Mouse (Mus musculus) thymus, postnatal 0 days (tissue): ENCODE measurements around the gene Dnah11. TPM values are rescaled to one million over a fixed set of nuclear protein-coding genes. Genes with fewer than 3 reads are reported as not detected.

Source experiments
- DNase-seq: peaks from one replicate; pipeline ENCODE4 v3.0.0-alpha.2; 2015; ENCODE audit warnings: low spot score
- polyA plus RNA-seq: library from polyadenylated mRNA; unstranded; fragments of >200 nt; fragmentation: Nextera tagmentation; extraction: Ambion mirVana; gene quantifications from 2 replicates; pipeline ENCODE4 v1.2.1, GENCODE M21; 2015

The Dnah11 gene
- 0.03 and 0.04 TPM in 2 replicates for polyA plus RNA-seq

DNA sequence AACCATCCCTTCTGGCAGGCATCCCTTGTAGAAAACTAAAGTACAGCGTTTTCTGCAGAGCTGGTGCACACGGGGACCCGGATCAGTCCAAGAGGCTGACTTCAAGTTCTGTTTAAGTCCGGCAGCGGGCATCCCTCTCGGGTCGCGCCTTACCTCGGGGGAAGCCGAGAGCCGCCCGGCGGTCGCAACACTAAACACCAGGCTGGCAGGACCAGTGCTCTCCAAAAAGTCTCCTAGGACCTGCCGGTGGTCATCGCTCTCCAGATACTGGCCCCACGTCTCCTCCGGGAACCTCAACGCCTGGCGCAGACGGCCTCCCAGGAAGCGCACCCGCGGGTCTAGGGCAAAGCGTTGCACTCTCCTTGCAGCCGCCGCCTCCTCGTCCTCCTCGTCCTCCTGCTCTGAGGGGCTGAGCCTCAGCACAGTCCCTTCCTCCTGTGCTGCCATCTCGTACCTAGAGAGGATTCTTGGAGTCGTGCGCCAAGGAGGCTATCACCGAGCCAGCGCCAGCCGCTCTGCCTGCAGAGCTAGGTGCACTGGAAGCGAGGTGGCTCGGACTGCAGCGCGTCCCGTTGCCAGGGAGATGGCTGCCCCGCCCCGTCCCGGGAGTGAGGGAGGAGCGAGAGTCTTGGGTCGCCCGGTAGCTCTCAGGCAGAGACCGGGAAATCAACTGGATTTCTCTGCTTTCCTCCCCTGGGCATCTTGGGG lies at the start of gene Dnah11:
TSS of gene Dnah11 (minus strand) at position 658 of the 708 bp plus-strand sequence.
- peak; percentile 40 for DNase-seq

DNA sequence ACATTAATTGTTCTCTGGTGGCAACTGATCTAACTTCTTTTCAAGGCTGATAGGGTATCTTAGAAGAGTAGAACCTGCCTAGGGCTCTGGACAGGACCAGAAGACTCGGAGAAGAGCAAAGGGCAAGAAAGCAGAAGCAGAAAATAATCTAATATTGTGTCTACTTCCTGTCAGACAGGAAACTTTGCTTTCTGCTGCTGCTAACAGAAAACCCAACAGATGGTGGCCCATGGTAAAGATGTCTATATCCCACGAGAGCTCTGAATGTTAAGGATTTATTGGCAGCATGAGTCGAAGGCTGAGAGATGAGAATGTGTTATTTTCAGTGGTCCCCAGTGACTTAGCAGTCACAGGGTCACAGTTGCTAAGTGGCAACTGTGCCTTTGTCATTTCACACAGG lies 22.3 kb upstream of the Dnah11 start:
- DNase-seq, result no peak

DNA sequence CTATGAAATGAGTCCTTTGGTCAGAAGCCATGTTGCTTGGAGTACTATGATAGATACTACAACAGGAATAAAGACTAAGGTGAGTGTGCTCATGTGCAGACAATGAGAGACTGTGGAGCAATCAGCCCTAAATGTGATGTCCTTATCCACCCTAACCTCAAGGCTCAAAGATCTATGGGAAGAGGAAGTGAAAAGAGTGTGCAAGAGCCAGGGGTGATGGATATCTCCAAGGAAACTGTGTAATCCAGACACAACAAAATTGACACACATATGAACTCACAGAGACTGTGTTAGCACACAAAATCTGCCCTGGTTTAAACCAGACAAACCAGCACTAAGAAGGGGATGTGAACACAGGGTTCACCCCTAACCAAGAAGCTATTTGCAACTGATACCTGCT lies 21.2 kb upstream of the Dnah11 start:
- DNase-seq, result no peak

DNA sequence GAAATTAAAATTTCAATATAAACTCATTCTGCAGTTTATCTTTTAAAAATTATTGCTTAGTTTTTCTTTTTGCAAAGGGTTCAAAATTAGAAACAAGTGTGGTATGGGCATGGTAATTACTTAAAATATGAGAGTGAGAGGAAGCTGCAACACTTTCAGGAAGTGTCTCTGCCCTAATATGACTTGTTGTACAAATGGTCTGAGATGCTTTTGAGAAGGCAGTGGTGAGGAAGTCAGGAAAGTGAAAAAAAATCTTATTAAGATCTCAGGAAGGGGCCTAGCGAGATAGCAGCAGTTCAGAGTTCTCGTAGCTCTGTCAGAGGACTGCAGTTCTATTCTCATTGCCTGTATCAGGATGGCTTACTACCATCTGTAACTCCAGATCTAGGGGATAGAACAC lies 13.3 kb upstream of the Dnah11 start:
- no peak for DNase-seq

DNA sequence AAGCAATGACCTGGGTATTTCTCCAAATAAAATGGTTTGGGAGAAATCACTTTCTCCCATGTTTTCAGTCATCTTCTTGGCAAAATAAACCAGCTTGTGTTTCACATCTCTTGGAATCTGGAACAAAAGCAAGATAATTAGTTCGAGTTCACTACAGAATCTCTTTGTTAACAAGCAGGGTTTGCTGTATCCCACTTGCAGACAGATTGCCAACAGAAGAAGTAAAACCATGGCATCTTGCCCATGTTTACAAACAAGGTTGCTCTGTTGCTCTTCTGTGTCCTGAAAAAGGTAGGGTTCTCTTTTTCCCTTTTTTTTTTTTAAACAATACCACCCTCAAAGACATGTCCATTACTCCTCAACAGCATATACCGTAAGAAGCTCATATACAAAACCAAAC lies 2.3 kb downstream of the Dnah11 start:
- no peak for DNase-seq

DNA sequence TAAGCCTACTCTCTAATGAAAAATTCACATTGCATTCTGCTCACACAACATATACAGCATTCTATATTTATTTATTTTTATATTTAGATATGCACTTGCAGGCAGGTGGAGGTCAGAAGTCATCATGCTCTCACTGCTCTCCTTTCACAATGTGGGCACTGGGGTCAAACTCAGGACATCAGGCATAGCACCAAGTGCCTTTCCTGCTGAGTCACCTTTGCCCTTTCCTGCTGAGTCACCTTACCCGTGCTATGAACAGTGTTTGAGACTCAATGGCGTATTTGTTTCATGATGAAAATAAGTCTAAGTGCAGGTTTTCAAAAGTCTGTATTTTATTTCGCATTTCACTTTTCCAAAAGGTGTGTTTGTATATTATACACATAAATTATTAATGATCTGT lies 9.3 kb downstream of the Dnah11 start:
- no peak for DNase-seq

DNA sequence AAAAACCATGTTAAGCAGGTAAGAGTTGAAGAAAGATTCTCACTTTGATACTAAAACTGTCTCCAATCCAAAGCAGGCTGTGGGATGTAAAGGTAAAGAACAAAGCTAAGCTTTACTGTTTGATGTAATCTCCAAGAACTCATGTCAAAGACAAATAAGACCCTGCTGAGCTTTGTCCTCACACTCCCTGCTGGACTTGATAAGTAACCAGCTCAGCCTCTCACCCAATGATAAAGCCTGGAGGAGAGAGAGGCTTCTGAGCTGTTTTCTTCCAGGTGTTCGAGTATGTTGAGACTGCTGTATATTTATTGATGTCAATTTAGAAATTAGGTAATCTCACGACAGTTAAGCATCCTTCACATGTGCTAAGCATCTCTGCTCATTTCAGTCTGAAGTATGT lies 11.2 kb downstream of the Dnah11 start:
- DNase-seq, result no peak

DNA sequence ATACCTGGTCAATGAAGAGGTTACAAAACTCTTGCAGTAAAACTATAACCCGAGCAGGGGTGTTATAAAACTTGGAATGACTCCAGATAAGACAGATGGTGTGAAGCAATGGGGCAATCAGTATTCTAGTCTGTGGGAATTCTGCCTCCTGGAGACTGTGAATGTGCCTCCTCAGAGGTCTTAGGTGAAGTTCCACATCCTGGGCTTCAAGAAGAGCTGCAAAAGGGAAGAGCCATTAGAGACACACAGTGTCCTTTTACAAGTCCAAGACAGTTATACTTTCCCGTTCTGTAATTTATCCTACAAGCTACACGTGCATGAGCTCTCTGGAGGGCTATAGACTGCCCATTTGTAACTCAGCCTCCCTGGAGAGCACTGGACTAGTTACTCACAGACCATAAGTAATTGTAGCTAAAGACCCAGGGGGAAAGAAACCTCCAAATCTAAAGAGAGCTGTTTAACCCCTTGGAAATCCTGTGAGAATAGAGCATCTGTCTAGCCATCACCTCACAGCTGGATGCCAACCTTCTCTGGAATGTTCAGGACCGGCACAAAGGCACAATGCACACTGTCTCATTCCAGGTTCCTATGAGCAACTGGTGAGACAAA lies 11.9 kb downstream of the Dnah11 start:
- no peak for DNase-seq

DNA sequence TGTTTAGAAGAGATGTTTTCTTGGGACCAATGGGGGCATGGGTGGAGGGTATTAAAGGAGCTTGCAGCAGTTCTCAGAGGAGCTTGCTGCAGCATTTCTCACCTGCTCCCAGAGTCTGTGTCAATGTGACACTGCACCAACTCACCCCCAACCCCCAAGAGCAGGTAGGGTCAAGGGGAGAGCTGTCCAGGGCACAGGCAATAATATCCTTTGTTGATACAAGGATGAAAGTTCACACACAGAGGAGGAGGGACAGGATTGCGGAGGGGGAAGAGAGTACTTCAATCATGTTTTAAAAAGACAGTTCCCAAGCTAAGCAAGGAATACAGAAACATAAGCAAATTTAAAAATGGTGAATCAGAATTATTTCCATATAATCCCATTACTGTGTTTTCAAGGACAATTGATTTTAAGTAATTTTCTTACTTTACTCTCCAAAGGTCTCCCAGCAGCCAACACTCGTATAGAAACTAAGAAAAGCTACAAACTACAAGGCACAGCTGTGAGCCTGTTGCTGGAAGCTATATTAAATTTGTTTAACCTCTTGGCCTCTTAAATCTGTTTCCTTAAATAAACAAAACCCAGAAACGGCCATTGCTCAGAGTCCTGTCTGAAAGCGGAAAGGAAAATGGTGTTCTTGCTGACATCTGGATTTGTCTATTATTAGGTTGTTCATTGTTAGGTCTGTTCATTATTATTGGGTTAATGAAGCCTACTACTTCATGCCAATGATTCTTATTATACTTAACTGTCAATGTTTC lies 12.5 kb downstream of the Dnah11 start:
- no peak for DNase-seq

DNA sequence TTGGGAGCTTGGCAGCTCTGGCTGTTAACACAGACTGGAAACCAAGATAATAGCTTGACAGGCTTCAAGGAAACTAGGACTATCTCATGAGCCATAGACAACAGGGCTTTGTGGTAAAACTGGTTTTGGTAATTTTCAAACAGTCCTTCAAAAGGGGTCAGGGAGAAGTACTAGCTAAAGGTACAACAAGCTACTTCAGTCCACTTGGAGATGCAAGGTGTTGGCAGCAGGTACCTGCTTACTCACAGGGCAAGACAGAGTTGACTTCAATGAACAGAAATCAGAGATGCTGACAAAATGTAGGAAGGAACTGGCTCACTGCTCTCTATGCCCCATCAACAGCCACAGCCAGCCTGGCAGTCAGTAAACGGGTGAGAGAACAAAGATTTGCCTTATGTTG lies 14.1 kb downstream of the Dnah11 start:
- no peak for DNase-seq

DNA sequence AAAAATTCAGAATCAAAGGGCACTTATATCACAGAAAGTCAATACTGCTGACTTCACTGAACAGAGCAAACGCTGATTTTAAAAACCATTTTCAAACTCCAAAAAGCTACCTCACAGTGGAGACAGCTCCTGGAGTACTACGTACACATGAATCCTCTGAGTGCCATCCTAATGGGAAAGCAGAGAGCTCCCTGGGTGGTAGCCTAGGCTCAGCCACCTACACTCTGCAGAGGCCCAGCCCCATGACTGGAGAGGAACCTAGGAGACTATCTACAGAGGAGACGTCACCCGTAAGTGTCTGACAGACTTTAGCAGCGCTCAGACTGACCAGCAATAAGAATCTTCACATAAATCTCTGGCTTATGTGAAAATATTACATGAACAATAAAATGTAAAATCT lies 21.1 kb downstream of the Dnah11 start:
- no peak for DNase-seq

DNA sequence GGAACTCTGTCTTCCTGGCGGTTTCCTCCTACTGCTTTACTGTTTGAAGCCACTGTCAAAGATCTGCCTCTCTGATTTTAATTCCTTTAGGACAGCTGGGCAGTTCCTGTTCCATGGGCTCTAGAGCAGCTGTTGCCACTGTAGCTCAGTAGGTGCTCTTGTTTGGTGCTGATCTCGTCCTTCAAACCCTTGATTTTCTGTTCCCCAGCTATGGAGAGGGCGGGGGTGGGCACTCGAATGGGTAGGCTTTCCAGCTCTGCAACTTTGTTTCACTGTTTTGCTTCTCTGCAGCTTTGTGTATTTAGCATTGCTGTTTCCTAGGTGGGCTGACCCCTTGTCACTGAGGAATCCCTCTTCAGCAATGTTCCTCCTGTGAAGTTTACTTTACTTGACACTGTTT lies 34.1 kb downstream of the Dnah11 start:
- DNase-seq, result no peak

DNA sequence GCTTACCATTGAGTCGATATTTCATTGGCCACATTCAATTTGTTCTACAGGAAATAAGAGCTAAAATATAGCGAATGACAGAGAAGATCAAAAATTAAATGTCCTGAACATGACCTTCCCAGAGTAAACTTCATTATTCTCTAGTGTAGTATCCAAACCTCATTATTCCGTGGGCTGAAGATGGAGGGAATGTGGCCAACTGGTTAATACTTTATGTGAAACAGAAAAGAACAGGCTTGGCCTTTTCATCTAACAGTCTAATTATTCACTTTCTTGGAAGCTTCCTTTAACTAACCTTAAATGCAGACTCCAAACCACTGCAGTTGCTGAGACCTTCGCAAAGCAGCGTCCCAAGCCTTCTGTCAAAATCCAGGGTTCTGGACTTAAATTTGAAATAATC lies 41.9 kb downstream of the Dnah11 start:
- DNase-seq, result no peak

DNA sequence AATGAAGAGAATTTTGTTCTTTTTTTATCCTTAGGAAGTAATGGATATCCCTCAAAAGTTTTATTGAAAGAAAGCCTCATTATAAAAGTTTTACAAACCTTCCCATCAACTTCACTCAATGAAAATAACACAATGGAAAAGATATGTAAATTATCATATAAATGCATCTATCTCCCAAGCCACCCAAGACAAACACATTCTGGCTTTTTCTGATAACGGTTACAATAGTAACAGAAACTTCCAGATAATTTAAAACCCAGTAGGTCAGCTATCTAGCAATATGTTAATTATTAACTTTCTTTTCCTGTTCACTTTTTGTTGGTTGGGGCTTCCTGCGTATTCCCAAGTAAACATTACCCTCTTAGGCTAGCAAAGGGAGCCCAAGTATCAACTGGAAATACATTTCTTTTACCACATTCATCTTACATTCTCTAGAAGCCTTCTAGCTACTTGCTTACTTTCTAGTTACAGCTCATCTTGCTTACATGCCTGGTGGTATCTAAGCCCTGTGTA lies 51.3 kb downstream of the Dnah11 start:
- DNase-seq, result no peak

DNA sequence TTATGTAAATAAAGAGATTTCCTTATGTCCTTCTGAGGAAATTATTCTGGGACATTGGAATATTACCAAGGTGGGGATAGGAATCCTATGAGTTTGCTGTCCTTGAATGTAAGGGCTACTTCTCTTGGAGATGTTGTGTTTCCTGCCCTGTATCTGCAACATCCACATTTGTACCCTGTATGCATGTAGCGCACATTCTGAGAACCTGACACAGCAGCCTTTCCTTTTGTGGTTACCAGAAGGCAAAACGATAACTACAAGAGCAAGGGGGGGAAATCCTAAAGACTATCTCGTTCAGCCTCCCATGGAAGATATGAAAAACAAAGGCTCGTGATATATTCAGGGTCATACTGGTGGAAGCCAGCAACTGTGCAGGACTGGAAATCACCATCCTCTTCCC lies 70.7 kb downstream of the Dnah11 start:
- no peak for DNase-seq

DNA sequence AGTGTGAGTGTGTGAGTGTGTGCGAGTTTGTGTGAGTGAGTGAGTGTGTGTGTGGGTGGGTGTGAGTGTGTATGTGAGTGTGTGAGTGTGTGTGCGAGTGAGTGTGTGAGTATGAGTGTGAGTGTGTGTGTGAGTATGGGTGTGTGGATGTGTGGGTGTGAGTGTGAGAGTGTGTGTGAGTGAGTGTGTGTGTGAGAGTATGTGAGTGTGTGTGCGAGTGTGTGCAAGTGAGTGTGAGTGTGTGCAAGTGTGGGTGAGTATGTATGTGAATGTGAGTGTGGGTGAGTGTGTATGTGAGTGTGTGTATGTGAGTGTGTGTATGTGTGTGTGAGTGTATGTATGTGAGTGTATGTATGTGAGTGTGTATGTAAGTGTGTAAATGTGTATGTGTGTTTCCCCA lies 79.2 kb downstream of the Dnah11 start:
- no peak for DNase-seq

DNA sequence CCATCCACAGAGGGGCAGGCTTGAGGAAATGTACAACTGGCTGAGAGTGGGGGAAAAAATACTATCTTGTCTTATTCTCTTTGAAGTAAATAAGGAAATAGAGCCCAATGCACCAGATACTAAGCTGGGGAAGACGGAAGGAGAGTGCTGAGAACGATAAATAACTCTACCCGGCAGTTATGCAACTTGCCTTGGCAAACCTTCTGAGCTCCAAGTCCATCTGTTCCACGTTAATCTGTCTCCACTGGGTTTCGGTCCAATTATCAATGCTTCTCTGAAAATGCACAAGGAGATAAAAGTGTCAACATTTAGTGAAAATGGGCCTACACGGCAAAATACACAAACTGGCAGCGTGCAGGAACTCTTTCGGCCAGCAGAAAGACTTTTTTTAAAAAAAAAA lies 86.2 kb downstream of the Dnah11 start:
- DNase-seq, result no peak

DNA sequence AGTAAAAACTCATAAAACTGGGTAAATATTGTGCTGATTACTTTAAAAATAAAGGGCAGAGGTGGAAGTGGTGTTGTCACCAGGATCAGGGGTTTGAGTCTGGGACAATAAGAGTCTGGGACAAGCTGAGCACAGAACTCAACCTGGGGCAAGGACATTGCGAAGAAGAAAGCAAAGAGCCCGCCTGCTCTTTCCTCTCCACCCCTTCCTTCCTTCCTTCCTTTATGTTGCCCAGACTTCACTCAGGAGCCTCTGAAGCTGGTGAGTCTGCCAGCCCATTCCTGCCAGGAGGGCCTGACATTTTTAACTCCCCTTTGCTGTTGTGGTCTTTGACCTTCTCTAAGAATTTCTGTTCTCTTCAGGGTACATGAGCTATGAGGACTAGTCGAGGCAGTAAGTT lies 86.9 kb downstream of the Dnah11 start:
- DNase-seq, result no peak

DNA sequence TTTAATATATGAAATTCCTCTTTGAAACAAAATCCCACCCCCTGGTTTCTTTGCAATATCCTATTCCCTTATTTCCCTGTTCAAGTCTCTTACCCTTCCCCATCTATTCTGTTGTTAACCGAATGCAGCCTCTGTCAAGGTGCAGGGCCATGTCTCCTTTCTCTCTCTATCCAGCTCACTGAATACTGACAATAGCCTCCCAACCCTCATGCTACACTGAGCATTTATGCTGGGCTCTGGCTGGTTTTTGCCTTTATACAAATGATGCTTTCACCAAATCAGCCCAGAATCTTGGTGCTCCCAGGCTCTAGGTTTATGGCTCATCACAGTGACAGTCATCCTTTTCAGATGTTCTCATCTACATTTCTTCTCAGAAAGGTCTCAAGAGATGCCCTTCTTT lies 91.1 kb downstream of the Dnah11 start:
- DNase-seq, result no peak

DNA sequence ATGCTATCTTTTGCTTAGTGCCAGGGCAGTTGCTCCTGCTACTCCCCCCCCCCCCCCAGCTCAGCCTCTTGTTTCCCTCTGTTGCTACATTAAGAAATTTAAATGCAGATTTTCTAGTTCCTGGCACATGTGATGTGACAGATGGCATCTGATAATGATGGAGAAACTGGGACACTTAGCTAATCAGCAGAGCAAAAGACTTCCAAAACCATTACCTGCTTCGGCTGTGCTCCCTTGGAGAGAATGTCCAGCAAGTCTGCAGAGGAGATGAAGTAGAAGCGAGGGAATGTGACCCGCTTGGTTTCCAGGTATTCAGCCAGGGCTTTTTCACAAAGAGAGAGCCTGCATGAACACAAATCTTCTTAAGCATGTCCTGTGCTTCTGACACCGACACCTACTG lies 94.3 kb downstream of the Dnah11 start:
- DNase-seq, result no peak

DNA sequence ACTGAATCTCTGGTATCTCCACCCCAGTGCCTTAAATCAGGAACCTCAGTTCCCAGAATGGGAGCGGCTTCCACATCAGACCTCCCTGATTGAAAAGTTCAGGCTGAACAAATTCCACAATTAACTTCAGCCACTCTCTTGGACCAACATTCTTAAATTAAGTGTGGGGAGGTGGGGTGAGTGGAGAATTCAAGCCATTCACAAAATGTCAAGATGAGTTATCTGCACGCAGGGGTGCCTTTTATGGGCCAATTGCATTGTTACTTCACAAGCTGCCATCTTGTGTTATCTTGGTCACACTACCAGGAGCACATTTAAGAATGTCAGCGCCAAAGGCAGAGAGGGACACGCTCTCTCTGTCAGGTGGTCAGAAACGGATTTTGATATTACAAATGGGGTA lies 99.1 kb downstream of the Dnah11 start:
- DNase-seq, result no peak

DNA sequence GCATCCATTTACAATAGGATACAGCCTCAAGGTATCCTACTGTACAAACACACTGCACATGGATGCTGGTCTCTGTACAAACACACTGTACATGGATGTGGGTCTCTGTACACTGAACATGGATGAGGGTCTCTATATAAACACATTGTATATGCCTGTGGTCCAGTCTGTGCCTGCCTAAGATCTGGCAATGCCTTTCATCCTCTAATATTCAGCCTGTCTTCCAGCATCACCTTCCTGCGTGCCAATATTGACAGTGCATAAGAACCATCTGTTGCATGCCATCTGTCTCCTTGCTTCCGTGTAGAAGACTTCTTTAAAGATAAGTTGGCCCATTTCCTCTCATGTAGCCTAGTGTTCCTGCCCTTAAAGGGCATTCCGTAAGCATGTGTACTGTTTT lies 100.6 kb downstream of the Dnah11 start:
- DNase-seq, result no peak
